Mouse (Mus musculus) limb, embryonic 13.5 days (tissue): ENCODE data around the gene Uqcc3. TPM values are rescaled to one million over a fixed set of nuclear protein-coding genes. Genes with fewer than 3 reads are reported as not detected.
"Not testable (repeated sequence)": the region's sequence is repeated elsewhere in the genome, so short reads cannot be mapped to it uniquely, and the experiment has no call there.

Experiments used
- ATAC-seq: fragments of 200-750 bp; cut with Nextera tagmentation; 2 replicates; pipeline ENCODE4 v1.8.0; 2017; ENCODE audit warnings: low read depth, moderate number of reproducible peaks, moderate TSS enrichment; ENCODE audit not compliant: low FRiP score
- H3K27ac ChIP-seq: fragments of 300-500 bp; sonication (generic); 2 replicates; pipeline ENCODE4 v1.5.1; 2015; ENCODE audit warnings: inconsistent platforms, mild to moderate bottlenecking, moderate library complexity
- H3K27me3 ChIP-seq: fragments of 300-500 bp; sonication (generic); 2 replicates; pipeline ENCODE4 v1.6.1; 2015; ENCODE audit warnings: mild to moderate bottlenecking, inconsistent platforms
- H3K36me3 ChIP-seq: fragments of 300-500 bp; sonication (generic); 2 replicates; pipeline ENCODE4 v1.6.1; 2015; ENCODE audit warnings: inconsistent platforms, mild to moderate bottlenecking, moderate library complexity
- H3K4me1 ChIP-seq: fragments of 300-500 bp; sonication (generic); 2 replicates; pipeline ENCODE4 v1.6.1; 2015; ENCODE audit warnings: inconsistent platforms
- H3K4me2 ChIP-seq: fragments of 300-500 bp; sonication (generic); replicated peaks from 2 replicates; pipeline ENCODE4 v1.6.1; 2015; ENCODE audit warnings: inconsistent platforms, mild to moderate bottlenecking, moderate library complexity
- H3K4me3 ChIP-seq: fragments of 300-500 bp; sonication (generic); 2 replicates; pipeline ENCODE4 v1.5.1; 2015; ENCODE audit warnings: moderate library complexity, mild to moderate bottlenecking, inconsistent platforms
- H3K9ac ChIP-seq: fragments of 300-500 bp; sonication (generic); 2 replicates; pipeline ENCODE4 v1.6.1; 2015; ENCODE audit warnings: mild to moderate bottlenecking, inconsistent platforms
- H3K9me3 ChIP-seq: fragments of 300-500 bp; sonication (generic); 2 replicates; pipeline ENCODE4 v1.6.1; 2016; ENCODE audit warnings: inconsistent platforms
- WGBS: fragments of 180-500 bp; shearing (Covaris S2); methylation state at CpG from one replicate; pipeline ENCODE4 v1.1.7; 2015; 5-methylcytosine and 5-hydroxymethylcytosine counted together
- microRNA-seq: library from miRNA; unstranded; fragments of <30 nt; microRNA quantifications from one replicate; pipeline ENCODE4, GENCODE M21; 2016
- polyA plus RNA-seq: library from polyadenylated mRNA; unstranded; fragments of >200 nt; fragmentation: Nextera tagmentation; extraction: Ambion mirVana; gene quantifications from 2 replicates; pipeline ENCODE4 v1.2.1, GENCODE M21; 2015

Uqcc3 gene
- polyA plus RNA-seq, 1 experiment from 2014 or later, result 66.7 TPM

- no peaks in the 10 kb centered on the region for H3K9me3 ChIP-seq
- H3K9ac ChIP-seq, result peak overlapping the region; percentile 67
- H3K4me3 ChIP-seq, result peak overlapping the region; percentile 48
- H3K4me1 ChIP-seq, result peaks cover 32% of the 10 kb centered on the region
- WGBS, result 24% methylated on average over 29 of the region's 29 CpGs
- no peaks in the 10 kb centered on the region for H3K27me3 ChIP-seq
- H3K4me2 ChIP-seq, result peak overlapping the region; percentile 71
- H3K36me3 ChIP-seq, result peaks cover 21% of the 10 kb centered on the region
- peak; percentile 21; the same call in 1 of the 2 replicates for ATAC-seq
- no peak overlapping the region for H3K27ac ChIP-seq
These were observed 40.6 kb downstream of the Uqcc3 start for GRCm38 (mm10) chr19:8839908-8840791.

- H3K36me3 ChIP-seq, result peaks cover 29% of the 10 kb centered on the region
- H3K9me3 ChIP-seq, result no peaks in the 10 kb centered on the region
- peak within 1 kb of the TSS; percentile 96 for H3K27ac ChIP-seq
- H3K4me1 ChIP-seq, result peaks cover 32% of the 10 kb centered on the region
- H3K4me3 ChIP-seq, result peak within 1 kb of the TSS; percentile 50
- no peaks in the 10 kb centered on the region for H3K27me3 ChIP-seq
- peak within 1 kb of the TSS; percentile 82 for H3K4me2 ChIP-seq
- ATAC-seq, result no peak
- H3K9ac ChIP-seq, result peak within 1 kb of the TSS; percentile 80
- WGBS, result 48% methylated on average over 11 of the region's 11 CpGs
These were observed 41.4 kb downstream of the Uqcc3 start, which contains the start of gene Gng3 for GRCm38 (mm10) chr19:8839103-8839907. Gng3 (minus strand) TSS chr19:8839194.

GRCm38 (mm10) chr19:8838041-8838730, 42.5 kb downstream of the Uqcc3 start:
- H3K27me3 ChIP-seq, result no peaks in the 10 kb centered on the region
- H3K9ac ChIP-seq, result peak overlapping the region; percentile 80
- peaks cover 32% of the 10 kb centered on the region for H3K4me1 ChIP-seq
- H3K9me3 ChIP-seq, result no peaks in the 10 kb centered on the region
- peak; percentile 18; the same call in 1 of the 2 replicates for ATAC-seq
- H3K36me3 ChIP-seq, result peaks cover 40% of the 10 kb centered on the region
- H3K27ac ChIP-seq, result peak overlapping the region; percentile 96
- H3K4me2 ChIP-seq, result peak overlapping the region; percentile 82
- 22% methylated on average over 15 of the region's 15 CpGs for WGBS
- H3K4me3 ChIP-seq, result peak overlapping the region; percentile 50

GRCm38 (mm10) chr19:8837251-8837791, 43.4 kb downstream of the Uqcc3 start, which contains the start of gene Bscl2:
Bscl2 (plus strand) TSS chr19:8837467.
- peaks cover 32% of the 10 kb centered on the region for H3K4me1 ChIP-seq
- no peaks in the 10 kb centered on the region for H3K27me3 ChIP-seq
- peak; percentile 76 for ATAC-seq
- peaks cover 41% of the 10 kb centered on the region for H3K36me3 ChIP-seq
- peak within 1 kb of the TSS; percentile 96 for H3K27ac ChIP-seq
- under 1% methylated on average over 38 of the region's 38 CpGs for WGBS
- peak within 1 kb of the TSS; percentile 50 for H3K4me3 ChIP-seq
- H3K9me3 ChIP-seq, result no peaks in the 10 kb centered on the region
- H3K9ac ChIP-seq, result peak within 1 kb of the TSS; percentile 80
- peak within 1 kb of the TSS; percentile 82 for H3K4me2 ChIP-seq

GRCm38 (mm10) chr19:8836327-8836726, 44.4 kb downstream of the Uqcc3 start:
- H3K9ac ChIP-seq, ATAC-seq, H3K4me2 ChIP-seq, H3K27me3 ChIP-seq, H3K4me3 ChIP-seq, H3K9me3 ChIP-seq: not testable (repeated sequence)
- Histone ChIP-seq H3K36me3 (peaks cover 48% of the 10 kb centered on the region), H3K4me1 (peaks cover 32% of the 10 kb centered on the region), H3K27ac (peak overlapping the region; percentile 96; the same call in 1 of the 2 replicates)
- 94% methylated on average over 10 of the region's 10 CpGs for whole genome bisulfite sequencing

- no peaks in the 10 kb centered on the region for H3K9me3 ChIP-seq
- H3K9ac ChIP-seq, result no peak overlapping the region
- 96% methylated on average over 4 of the region's 4 CpGs for WGBS
- no peak for ATAC-seq
- H3K27ac ChIP-seq, result no peak overlapping the region
- H3K4me2 ChIP-seq, result no peak overlapping the region
- no peak overlapping the region for H3K4me3 ChIP-seq
- no peaks in the 10 kb centered on the region for H3K27me3 ChIP-seq
- H3K4me1 ChIP-seq, result peaks cover under 1% of the 10 kb centered on the region
- peaks cover 78% of the 10 kb centered on the region for H3K36me3 ChIP-seq
These were observed 47.8 kb downstream of the Uqcc3 start for GRCm38 (mm10) chr19:8832971-8833370.

GRCm38 (mm10) chr19:8831262-8831661, 49.5 kb downstream of the Uqcc3 start:
- H3K27ac ChIP-seq, result no peak overlapping the region
- no peaks in the 10 kb centered on the region for H3K27me3 ChIP-seq
- no peaks in the 10 kb centered on the region for H3K4me1 ChIP-seq
- 84% methylated on average over 11 of the region's 11 CpGs for WGBS
- no peak overlapping the region for H3K4me3 ChIP-seq
- no peak overlapping the region for H3K9ac ChIP-seq
- H3K9me3 ChIP-seq, result no peaks in the 10 kb centered on the region
- H3K4me2 ChIP-seq, result no peak overlapping the region
- ATAC-seq, result no peak
- H3K36me3 ChIP-seq, result peaks cover 96% of the 10 kb centered on the region

GRCm38 (mm10) chr19:8830664-8831063, 50.1 kb downstream of the Uqcc3 start:
- no peaks in the 10 kb centered on the region for H3K9me3 ChIP-seq
- no peaks in the 10 kb centered on the region for H3K4me1 ChIP-seq
- no peak overlapping the region for H3K4me3 ChIP-seq
- no peak overlapping the region for H3K4me2 ChIP-seq
- 92% methylated on average over 8 of the region's 8 CpGs for WGBS
- no peaks in the 10 kb centered on the region for H3K27me3 ChIP-seq
- no peak overlapping the region for H3K9ac ChIP-seq
- peaks cover 99% of the 10 kb centered on the region for H3K36me3 ChIP-seq
- no peak for ATAC-seq
- H3K27ac ChIP-seq, result no peak overlapping the region

Small RNA genes lying within 50 kb of the gene (microRNA-seq; reads per million reads assigned to microRNA genes)
- gene Mir5136, result not detected

Other genes with a start within 250 kb of the Uqcc3 start
- 0.71 and 1.0 TPM in 2 replicates for gene Chrm1, start 217.1 kb downstream of the Uqcc3 start, polyA plus RNA-seq
- 101 and 103 TPM in 2 replicates for gene Slc3a2, start 157.6 kb downstream of the Uqcc3 start, polyA plus RNA-seq
- gene Wdr74, start 145.1 kb downstream of the Uqcc3 start, polyA plus RNA-seq, result 98.7 TPM in 2 replicates
- gene 1700092M07Rik, start 140.2 kb downstream of the Uqcc3 start, polyA plus RNA-seq, result 2.1 TPM in 2 replicates
- 194 and 205 TPM in 2 replicates for gene Stx5a, start 139.5 kb downstream of the Uqcc3 start, polyA plus RNA-seq
- gene Nxf1, start 123.8 kb downstream of the Uqcc3 start, polyA plus RNA-seq, result 214 and 217 TPM in 2 replicates
- gene Tmem223, start 109.9 kb downstream of the Uqcc3 start, polyA plus RNA-seq, result 211 and 232 TPM in 2 replicates
- gene Tmem179b, start 106.5 kb downstream of the Uqcc3 start, polyA plus RNA-seq, result 62.7 and 66.2 TPM in 2 replicates
- gene Taf6l, start 94.5 kb downstream of the Uqcc3 start, polyA plus RNA-seq, result 31.9 and 32.8 TPM in 2 replicates
- 183 and 185 TPM in 2 replicates for gene Polr2g, start 82.3 kb downstream of the Uqcc3 start, polyA plus RNA-seq
- 6.0 and 6.7 TPM in 2 replicates for gene Zbtb3, start 78.4 kb downstream of the Uqcc3 start, polyA plus RNA-seq
- 67.1 and 73.4 TPM in 2 replicates for gene Ttc9c, start 61.6 kb downstream of the Uqcc3 start, polyA plus RNA-seq
- 5.9 and 6.3 TPM in 2 replicates for gene Hnrnpul2, start 60.9 kb downstream of the Uqcc3 start, polyA plus RNA-seq
- not detected in 2 replicates for gene AC129217.1, start 51.1 kb downstream of the Uqcc3 start, polyA plus RNA-seq
- gene Bscl2, start 43.5 kb downstream of the Uqcc3 start, polyA plus RNA-seq, result 45.2 and 49.3 TPM in 2 replicates
- 8.7 and 8.8 TPM in 2 replicates for gene Gng3, start 41.7 kb downstream of the Uqcc3 start, polyA plus RNA-seq
- gene Lrrn4cl, start 30.2 kb downstream of the Uqcc3 start, polyA plus RNA-seq, result 0.75 and 0.93 TPM in 2 replicates
- gene Ubxn1, start 9.4 kb downstream of the Uqcc3 start, polyA plus RNA-seq, result 179 TPM in 2 replicates
- 93.0 and 93.2 TPM in 2 replicates for gene Lbhd1, start 2.8 kb upstream of the Uqcc3 start, polyA plus RNA-seq
- gene Gm49403, start 3.0 kb upstream of the Uqcc3 start, polyA plus RNA-seq, result not detected in 2 replicates
- gene 1810009A15Rik, start 7.9 kb upstream of the Uqcc3 start, polyA plus RNA-seq, result 94.0 and 96.6 TPM in 2 replicates
- gene Gm49416, start 8.0 kb upstream of the Uqcc3 start, polyA plus RNA-seq, result not detected in 2 replicates
- gene Ints5, start 12.1 kb upstream of the Uqcc3 start, polyA plus RNA-seq, result 39.6 and 43.3 TPM in 2 replicates
- gene Ganab, start 17.1 kb upstream of the Uqcc3 start, polyA plus RNA-seq, result 102 and 112 TPM in 2 replicates
- 49.9 and 53.0 TPM in 2 replicates for gene B3gat3, start 39.5 kb upstream of the Uqcc3 start, polyA plus RNA-seq
- gene Rom1, start 48.4 kb upstream of the Uqcc3 start, polyA plus RNA-seq, result 3.2 and 3.7 TPM in 2 replicates
- 36.9 and 37.2 TPM in 2 replicates for gene Eml3, start 48.6 kb upstream of the Uqcc3 start, polyA plus RNA-seq
- 192 and 193 TPM in 2 replicates for gene Mta2, start 61.0 kb upstream of the Uqcc3 start, polyA plus RNA-seq
- gene Tut1, start 72.9 kb upstream of the Uqcc3 start, polyA plus RNA-seq, result 35.6 and 36.5 TPM in 2 replicates
- 508 and 512 TPM in 2 replicates for gene Eef1g, start 86.1 kb upstream of the Uqcc3 start, polyA plus RNA-seq
- gene Ahnak, start 108.4 kb upstream of the Uqcc3 start, polyA plus RNA-seq, result 35.2 and 35.6 TPM in 2 replicates
- not detected in 2 replicates for gene Scgb1a1, start 207.0 kb upstream of the Uqcc3 start, polyA plus RNA-seq